ENCODE assay signal across 8 mouse cellular contexts in genomic region chr15:85679864-85680428, GRCm38 (mm10). TPM values are rescaled to one million over a fixed set of nuclear protein-coding genes. Genes with fewer than 3 reads are reported as not detected.
DNase-seq lines count a peak whose midpoint lies in the region; ATAC-seq lines count a peak whose summit lies in the region.
"Had no signal": no experiment of that assay in that cellular context is flagged by ENCODE, and none has a peak within 500 bp of the region (broad histone marks: within the 10 kb centered on the region; RNA-seq: fewer than 3 reads in every experiment).

No protein-coding gene starts in this region.

- ATAC-seq in intestine, embryonic 15.5 days = no peak
- ATAC-seq in intestine, embryonic 16.5 days = no peak
- no peak for ATAC-seq in limb, embryonic 15.5 days (ENCODE audit: insufficient number of reproducible peaks, low FRiP score, low TSS enrichment, low read depth)
- no peak for ATAC-seq in liver, embryonic 12.5 days

- no peaks in the 10 kb centered on the region; the same call in 1 of the 2 replicates for H3K36me3 ChIP-seq in intestine, embryonic 15.5 days
- H3K36me3 ChIP-seq in intestine, embryonic 16.5 days (ENCODE audit: control insufficient read depth, insufficient read depth, low read length) = no peaks in the 10 kb centered on the region
- H3K36me3 ChIP-seq in limb, embryonic 15.5 days = peaks cover 34% of the 10 kb centered on the region
- no peaks in the 10 kb centered on the region for H3K36me3 ChIP-seq in liver, embryonic 12.5 days

- H3K27ac ChIP-seq in intestine, embryonic 15.5 days = 0 out of 2 replicates have a peak overlapping the region, but pooled peaks have one; percentile 27
- no peak overlapping the region for H3K27ac ChIP-seq in intestine, embryonic 16.5 days (ENCODE audit: low read length)
- peak overlapping the region; percentile 33; the same call in 1 of the 2 replicates for H3K27ac ChIP-seq in brown adipose tissue, adult 24 weeks (replicated peaks; ENCODE audit: low read depth, low read length)
- H3K27ac ChIP-seq in limb, embryonic 15.5 days = peak overlapping the region; percentile 90
- H3K27ac ChIP-seq in liver, embryonic 12.5 days = no peak overlapping the region

- H3K4me2 ChIP-seq in intestine, embryonic 15.5 days (replicated peaks) = no peak overlapping the region
- H3K4me2 ChIP-seq in intestine, embryonic 16.5 days (ENCODE audit: low read depth, low read length) = no peak overlapping the region
- H3K4me2 ChIP-seq in limb, embryonic 15.5 days = peak overlapping the region; percentile 35
- no peak overlapping the region for H3K4me2 ChIP-seq in liver, embryonic 12.5 days
- H3K4me2 ChIP-seq: liver, embryonic 11.5 days had no signal

- H3K4me3 ChIP-seq in intestine, embryonic 15.5 days (replicated peaks) = no peak overlapping the region
- no peak overlapping the region for H3K4me3 ChIP-seq in intestine, embryonic 16.5 days (ENCODE audit: low read length)
- H3K4me3 ChIP-seq in brown adipose tissue, adult 24 weeks (ENCODE audit: insufficient read depth, low read depth, low read length) = peak overlapping the region; percentile 23; the same call in 1 of the 2 replicates
- H3K4me3 ChIP-seq in limb, embryonic 15.5 days = peak overlapping the region; percentile 27
- H3K4me3 ChIP-seq in liver, embryonic 12.5 days = no peak overlapping the region

- H3K27me3 ChIP-seq in intestine, embryonic 15.5 days (replicated peaks) = no peaks in the 10 kb centered on the region
- no peaks in the 10 kb centered on the region for H3K27me3 ChIP-seq in intestine, embryonic 16.5 days (replicated peaks; ENCODE audit: control insufficient read depth, insufficient read depth, low read length)
- H3K27me3 ChIP-seq in limb, embryonic 15.5 days = no peaks in the 10 kb centered on the region
- peaks cover 44% of the 10 kb centered on the region for H3K27me3 ChIP-seq in liver, embryonic 12.5 days (replicated peaks)

- peak; percentile 28 for DNase-seq in NIH3T3 (ENCODE audit: low read depth)
- DNase-seq in kidney, adult 18-20 months = no peak

- no peak overlapping the region for H3K9ac ChIP-seq in intestine, embryonic 15.5 days
- H3K9ac ChIP-seq in intestine, embryonic 16.5 days (ENCODE audit: low read depth, low read length) = no peak overlapping the region
- no peak overlapping the region for H3K9ac ChIP-seq in limb, embryonic 15.5 days
- no peak overlapping the region for H3K9ac ChIP-seq in liver, embryonic 12.5 days

- WGBS in intestine, embryonic 15.5 days = 78% methylated on average over 10 of the region's 10 CpGs
- WGBS in intestine, embryonic 16.5 days = 71% methylated on average over 10 of the region's 10 CpGs
- 47% methylated on average over 10 of the region's 10 CpGs for WGBS in limb, embryonic 15.5 days
- WGBS in liver, embryonic 12.5 days (ENCODE audit: insufficient replicate concordance) = 72% methylated on average over 10 of the region's 10 CpGs

- 0 out of 2 replicates have a peak, but pooled peaks cover 10% of the 10 kb centered on the region for H3K4me1 ChIP-seq in intestine, embryonic 15.5 days (replicated peaks)
- H3K4me1 ChIP-seq in intestine, embryonic 16.5 days (ENCODE audit: control insufficient read depth, insufficient read depth, low read length) = peaks cover 25% of the 10 kb centered on the region
- H3K4me1 ChIP-seq in brown adipose tissue, adult 24 weeks (ENCODE audit: control insufficient read depth, insufficient read depth, insufficient read length, low read length) = peaks cover 47% of the 10 kb centered on the region
- H3K4me1 ChIP-seq in limb, embryonic 15.5 days = peaks cover 82% of the 10 kb centered on the region
- H3K4me1 ChIP-seq in liver, embryonic 12.5 days = no peaks in the 10 kb centered on the region

- no peaks in the 10 kb centered on the region for H3K9me3 ChIP-seq in intestine, embryonic 15.5 days
- H3K9me3 ChIP-seq in intestine, embryonic 16.5 days (ENCODE audit: control insufficient read depth, low read length) = no peaks in the 10 kb centered on the region
- H3K9me3 ChIP-seq in limb, embryonic 15.5 days = no peaks in the 10 kb centered on the region
- H3K9me3 ChIP-seq in liver, embryonic 12.5 days (replicated peaks) = no peaks in the 10 kb centered on the region

RNA-seq across cellular contexts. Expression of gene Ppara, which starts 54.8 kb away (rescaled TPM):
- polyA plus RNA-seq in intestine, embryonic 15.5 days (2015; fragmentation: Nextera tagmentation; extraction: Ambion mirVana) = 18.2 and 19.5 TPM in 2 replicates
- polyA plus RNA-seq in intestine, embryonic 16.5 days (2015; fragmentation: Nextera tagmentation; extraction: Ambion mirVana) = 31.0 and 37.6 TPM in 2 replicates
- polyA plus RNA-seq in brown adipose tissue, adult 24 weeks (2012; ENCODE audit: insufficient read depth, insufficient read length, missing spikeins) = 53.5 and 108 TPM in 2 replicates
- 1.7 and 4.8 TPM in 2 replicates for polyA plus RNA-seq in limb, embryonic 15.5 days (2015; fragmentation: Nextera tagmentation; extraction: Ambion mirVana)
- polyA plus RNA-seq in liver, embryonic 12.5 days (2016; fragmentation: Nextera tagmentation; extraction: Ambion mirVana) = 5.7 TPM in 2 replicates

Comparison
In these comparisons a context has a peak if more than half of its experiments do, and no peak if none do; other contexts are left out.
1. H3K27ac ChIP-seq: peak in intestine, embryonic 15.5 days (single experiment), brown adipose tissue, adult 24 weeks (single experiment) and limb, embryonic 15.5 days (single experiment); none in intestine, embryonic 16.5 days (single experiment) and liver, embryonic 12.5 days (single experiment).
2. H3K4me3 ChIP-seq: peak in brown adipose tissue, adult 24 weeks (single experiment) and limb, embryonic 15.5 days (single experiment); none in intestine, embryonic 15.5 days (single experiment), intestine, embryonic 16.5 days (single experiment) and liver, embryonic 12.5 days (single experiment).